Mouse (Mus musculus) thymus, adult 18-20 months (tissue): ENCODE measurements at regions not wholly inside any gene's neighbourhood (a gene's known extent, or its start where the extent isn't known, plus 50 kb on each side); places are given as distances from the start of the nearest gene placed in this dataset.

ENCODE experiments used
- DNase-seq, 2 experiments: peaks; one replicate each; pipeline ENCODE4 v3.0.0; 2022; ENCODE audit warnings: mixed read lengths in 2 of 2

DNA sequence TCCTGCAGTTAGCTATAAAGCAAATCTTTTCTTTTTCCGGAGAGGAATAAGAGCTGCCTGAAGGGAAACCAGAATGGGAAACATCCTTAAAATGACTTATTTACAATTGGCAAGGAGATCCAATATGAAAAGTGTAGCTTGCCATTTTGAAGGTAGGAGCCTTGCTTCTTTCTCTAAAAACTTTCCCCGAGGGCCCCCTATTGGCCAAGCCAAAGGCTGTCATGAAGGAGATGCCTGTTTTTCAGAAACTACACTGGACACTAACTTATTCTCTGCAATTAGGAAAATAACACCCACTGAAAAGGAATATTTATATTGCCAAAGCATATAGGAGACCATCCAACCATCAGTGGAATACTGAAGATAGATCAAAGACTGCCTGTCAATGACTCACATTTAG, 312.8 kb upstream of the Thrb start:
- DNase-seq, result no peak

GRCm38 (mm10) chr14:17352324-17353037, 307.6 kb upstream of the Thrb start:
- no peak for DNase-seq

DNA sequence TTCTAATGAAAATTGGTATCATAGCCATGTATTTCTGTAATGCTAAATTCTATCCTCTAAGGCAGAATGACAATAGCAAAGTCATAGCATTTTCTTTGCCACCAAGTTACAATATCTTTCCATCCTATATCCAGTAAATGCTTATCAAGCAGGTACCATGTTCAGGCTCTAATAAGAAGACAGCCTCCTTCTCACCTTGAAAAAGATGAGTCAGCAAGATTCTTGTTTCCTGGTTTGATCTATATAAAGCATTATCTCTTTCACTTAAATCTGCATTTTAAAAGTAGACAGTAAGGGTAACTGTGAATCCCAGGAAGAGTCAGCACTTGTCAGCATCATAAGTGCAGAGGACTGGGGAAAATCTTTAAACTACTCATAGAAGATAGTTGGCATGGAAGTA, 298.2 kb upstream of the Thrb start:
- no peak for DNase-seq

DNA sequence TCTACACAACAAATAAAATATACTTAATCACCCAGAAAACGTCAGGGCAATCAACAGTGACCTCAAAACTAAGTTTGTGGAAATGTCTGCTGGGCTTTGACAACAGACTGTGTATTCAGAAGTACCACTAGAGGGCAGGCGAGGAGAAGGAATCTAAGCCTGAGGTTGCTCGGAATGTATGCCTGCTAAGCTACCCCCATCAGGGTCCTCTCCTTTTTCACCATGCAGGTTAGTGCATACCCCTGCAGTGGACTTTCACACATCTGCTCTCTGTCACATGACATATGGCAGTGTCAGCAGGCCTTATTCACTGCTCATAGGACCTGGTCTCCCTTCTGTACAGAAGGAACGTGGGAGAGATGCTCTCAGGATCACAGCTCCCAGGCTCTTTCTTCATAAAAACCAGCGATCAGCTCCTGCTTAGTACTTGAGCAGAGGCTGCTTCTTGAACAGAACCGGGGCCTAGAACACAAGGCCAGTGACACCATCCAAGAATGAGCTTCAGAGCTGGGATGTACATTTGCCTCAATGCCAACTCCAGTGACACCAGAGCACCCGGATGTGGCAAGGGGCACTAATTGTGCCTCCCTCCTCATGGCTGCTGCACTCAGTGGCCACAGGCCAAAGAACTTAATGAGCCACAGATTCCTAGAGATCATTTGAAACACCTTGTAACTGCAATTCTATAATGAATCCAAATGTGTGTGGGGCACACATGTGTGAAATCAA, 257.1 kb upstream of the Thrb start:
- no peak for DNase-seq

- DNase-seq, result peak in 1 of 2 experiments; percentile 6
Observed at GRCm38 (mm10) chr14:17405551-17406336, 254.3 kb upstream of the Thrb start.

- no peak for DNase-seq
Observed at GRCm38 (mm10) chr14:17406879-17407278, 253.2 kb upstream of the Thrb start.

DNA sequence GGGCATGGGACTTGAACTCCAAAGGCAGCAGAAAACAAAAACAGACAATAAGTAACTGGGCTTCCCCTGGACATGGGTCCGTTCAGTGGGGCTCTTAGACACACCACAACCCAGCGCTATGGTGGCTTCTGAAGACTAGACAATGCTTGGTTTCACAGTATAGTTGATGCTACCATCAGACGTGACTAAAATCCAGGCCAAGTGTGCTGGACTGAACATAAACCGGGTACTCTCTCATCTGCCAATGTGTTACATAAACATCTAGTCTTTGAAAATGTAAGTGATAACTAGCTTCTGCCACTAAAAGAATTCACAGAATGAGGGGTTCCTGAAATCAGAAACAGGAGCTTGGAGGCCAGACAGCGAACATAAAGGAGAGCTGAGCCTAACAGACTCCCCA, 251.7 kb upstream of the Thrb start:
- no peak for DNase-seq

DNA sequence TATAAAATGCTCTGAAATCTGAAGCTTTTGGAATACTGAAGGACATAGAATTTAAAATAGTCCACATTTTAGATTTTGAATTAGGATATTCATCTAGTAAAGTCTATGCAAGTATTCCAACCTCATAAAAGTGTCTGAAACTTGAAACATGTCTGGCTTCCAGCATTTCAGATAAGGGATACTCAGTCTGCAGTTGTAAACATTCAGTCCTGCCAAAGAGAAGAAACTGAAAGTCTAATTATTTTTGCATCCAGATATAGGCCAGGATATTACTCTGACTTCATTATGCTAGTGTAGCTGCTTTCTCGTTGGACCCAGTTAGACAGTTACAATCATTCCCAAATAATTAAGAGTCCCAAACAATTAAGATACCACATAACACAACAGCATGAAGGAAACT, 251.2 kb upstream of the Thrb start:
- DNase-seq, result no peak

DNA sequence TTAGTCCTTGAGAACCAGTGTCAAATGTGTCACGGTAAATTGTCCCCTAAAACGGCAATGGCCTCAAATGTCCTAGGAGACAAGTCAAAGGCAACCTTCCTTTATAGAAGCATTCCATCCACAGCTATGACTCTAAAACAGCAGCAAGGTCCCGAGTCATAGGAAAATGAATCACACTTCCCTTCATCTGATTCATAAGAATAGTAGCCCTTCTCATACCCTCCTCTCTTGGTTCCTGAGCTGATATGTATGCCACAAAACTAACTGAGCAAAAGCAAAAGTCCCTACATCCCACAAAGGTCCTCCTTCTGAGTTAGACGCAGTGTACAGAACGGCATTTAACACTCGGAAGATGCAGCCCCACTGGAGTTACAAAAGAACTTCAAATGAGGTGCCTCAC, 250.6 kb upstream of the Thrb start:
- DNase-seq, result no peak

DNA sequence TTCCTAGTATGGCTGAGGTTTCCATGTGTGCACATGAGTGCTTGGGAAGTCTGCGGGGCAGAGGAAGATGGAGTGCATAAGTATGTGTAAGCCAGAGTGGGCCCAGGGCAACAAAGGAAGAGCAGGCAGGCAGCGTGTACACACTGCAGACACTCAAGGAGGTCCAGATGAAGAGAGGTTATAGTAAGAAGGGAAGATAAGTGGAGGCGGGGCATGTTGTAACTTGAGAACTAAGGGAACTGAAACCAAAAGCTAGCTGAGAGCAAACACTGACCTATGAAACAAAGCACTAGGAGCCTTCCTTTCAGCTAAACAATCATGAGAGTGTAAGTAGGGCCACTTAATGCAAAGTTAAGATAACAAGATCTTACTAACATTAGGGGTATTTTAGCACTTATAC, 249.3 kb upstream of the Thrb start:
- no peak for DNase-seq

DNA sequence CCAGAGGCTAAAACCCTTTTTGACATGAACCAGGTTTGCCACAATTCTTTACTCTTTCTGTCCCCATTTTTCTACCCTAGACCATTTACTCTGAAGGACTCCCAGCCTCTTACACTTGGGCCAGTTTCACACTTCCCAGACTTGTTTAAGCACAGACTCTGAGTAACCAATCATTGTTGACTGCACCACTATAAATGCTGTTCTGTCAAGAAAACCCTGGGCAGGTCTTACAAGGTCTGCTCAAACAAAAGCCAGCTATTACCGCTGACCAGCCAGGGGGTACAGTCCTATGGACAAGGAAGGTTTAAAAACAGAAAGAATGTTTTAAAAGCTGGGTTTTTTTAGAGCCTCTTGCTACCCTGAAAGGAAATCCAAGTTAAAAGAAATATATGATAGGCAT, 248.8 kb upstream of the Thrb start:
- DNase-seq, result no peak

DNA sequence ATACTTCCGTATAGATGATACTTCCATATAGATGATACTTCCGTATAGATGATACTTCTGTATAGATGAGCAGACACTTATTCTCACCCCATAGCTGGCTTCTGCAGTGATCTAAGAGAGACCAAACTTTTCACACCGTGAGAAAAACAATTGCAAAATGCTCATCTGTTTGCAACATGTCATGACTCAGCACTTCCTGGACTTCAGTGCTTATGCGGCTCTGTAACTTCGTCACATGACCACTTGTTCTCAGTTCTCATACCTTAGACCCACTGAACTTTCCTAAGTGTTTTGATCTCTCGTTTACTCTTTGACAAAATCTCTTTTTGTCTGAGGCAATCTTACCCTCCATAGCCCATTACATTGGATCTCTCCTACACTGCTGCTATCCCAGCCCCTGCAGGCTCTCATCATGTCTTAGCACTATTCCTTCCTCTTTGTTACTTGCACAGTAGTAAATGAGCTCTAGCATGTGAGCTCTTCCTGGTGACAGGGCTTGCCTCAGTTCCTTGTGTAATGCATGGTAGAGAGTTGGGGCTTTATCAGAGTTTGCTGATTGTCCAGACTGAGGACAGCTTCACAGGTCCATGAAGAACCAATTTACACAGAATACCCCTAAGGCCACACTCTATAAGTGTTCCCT, 245.7 kb upstream of the Thrb start:
- DNase-seq, result no peak

DNA sequence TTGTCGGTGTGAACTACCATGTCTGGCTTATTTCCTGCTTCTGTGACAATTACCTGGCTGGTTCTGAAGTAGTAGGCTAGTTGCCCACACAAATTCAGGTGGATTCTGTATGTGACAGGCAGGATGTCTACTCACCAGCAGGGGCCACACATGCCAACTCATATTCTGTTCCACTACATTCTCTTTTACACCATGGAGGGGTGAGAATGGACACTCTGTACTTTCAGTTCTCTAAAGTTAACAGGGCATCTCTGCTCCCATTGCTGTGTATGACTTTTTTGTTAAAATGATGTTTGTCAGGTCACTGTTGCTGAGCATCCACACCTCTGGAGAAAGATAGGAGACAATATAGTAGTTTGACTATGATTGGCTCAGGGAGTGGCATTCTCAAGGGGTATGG, 232.3 kb upstream of the Thrb start:
- DNase-seq, result no peak

GRCm38 (mm10) chr14:17429157-17429556, 230.9 kb upstream of the Thrb start:
- DNase-seq, result no peak

DNA sequence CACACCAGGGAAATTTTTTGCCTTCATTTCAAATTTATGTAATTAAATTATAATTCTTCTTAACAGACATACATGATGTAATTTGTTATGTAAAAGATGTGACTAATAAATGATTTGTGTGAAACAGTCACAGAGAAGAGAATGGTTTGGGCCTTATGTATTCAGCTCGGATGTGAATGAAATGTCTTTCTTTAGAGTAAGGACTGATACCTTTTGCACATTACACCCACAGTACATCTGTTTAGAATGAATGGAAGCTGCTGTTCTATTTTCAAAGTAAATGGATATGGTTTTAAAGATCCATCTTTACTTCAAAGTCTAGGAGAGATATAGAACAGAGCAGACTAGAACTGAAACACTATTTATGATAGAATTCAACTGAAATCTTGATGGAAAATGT, 226.7 kb upstream of the Thrb start:
- no peak for DNase-seq

- DNase-seq, result no peak
Observed at GRCm38 (mm10) chr14:17457946-17458345, 202.1 kb upstream of the Thrb start.

GRCm38 (mm10) chr14:17478963-17479362, 181.1 kb upstream of the Thrb start:
- no peak for DNase-seq

DNA sequence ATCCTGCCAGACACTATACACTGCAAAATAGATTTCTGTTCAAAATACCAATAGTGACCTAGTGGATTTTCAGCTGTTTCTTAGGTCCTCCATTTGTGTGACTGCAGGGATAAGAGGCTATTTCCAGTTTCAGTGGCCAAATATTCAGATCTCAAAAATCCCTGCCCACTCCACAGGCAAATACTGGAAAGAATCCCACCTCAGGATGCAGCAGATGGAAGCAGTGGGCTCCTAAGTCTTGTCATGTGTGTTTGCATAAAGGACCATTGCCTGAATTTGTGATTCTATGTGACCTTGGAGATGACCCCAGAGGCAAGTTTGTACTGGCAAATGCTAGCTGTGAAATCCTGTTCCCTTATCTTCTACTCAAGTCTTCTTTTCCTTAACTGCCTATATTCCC, 175.2 kb upstream of the Thrb start:
- no peak for DNase-seq

DNA sequence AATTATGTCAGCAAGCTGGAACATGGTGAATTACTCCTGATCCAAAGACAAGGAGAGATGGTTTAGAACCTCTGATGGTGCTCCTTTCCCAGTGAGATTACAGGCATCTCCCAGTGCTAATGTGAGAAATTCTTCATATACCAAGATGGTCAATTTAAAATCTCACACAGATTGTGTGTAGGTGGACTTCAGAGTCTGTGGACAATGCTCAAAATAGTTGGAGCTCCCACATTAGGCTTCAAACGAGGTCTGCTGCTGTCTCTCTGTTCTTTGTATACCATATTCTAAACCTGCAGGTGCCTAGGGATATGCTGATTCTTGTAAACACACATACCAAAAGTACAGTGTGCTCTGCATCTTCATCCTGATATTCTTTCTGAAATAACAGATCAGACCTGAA, 146.3 kb upstream of the Thrb start:
- no peak for DNase-seq

DNA sequence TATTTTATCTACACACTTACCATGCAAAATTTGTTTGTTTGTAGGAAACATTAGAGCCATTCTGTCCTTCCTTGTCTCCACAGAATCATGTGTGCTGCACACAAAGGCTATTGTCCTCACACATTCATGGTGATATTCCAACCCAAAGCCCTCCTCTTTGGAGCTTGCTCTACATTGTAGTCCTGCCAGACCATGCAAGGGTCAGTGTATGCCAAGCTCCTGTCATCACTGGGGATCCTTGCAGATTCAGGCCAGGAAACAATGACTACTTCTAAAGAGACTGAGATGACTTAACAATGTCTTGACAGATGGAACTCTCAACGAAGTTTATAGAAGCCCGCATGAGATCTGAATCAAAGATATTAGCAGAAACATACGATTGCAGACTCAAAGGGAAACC, 137.4 kb upstream of the Thrb start:
- DNase-seq, result no peak

- DNase-seq, result no peak
Observed at GRCm38 (mm10) chr14:17523916-17524315, 136.1 kb upstream of the Thrb start.

DNA sequence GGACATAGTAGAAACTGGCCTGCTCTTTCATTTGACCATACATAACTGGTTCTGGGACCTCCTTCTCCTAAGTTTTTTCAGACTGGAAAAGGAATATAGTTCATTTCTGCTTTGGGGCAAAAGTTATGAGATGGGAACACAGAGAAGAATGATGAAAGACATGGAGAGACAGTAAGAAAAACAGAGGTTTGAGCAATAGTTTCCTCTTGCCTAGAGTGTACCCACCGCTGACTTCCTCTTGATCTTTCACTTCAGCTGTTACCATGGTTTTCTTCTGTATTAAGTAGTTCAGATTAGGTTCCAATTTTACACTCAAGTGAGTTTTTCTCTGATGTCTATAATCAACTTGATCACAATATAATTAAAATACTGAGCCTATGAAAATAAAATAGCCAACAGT, 120.7 kb upstream of the Thrb start:
- DNase-seq, result no peak

DNA sequence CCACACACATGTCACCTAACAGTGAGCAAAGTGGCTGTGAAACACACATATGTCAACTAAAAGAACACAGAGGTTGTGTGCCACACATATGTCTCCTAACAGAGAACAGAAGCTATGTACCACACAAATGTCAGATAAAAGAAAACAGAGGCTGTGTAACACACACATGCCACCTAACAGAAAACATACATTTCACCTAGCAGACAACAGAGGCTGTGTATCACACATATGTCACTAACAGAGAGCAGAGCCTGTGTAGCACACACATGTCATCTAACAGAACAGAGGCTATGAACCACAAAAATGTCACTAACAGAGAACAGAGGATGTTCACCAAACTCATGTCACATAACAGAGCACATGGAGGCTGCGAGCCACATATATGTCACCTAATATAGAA, 103.6 kb upstream of the Thrb start:
- DNase-seq, result no peak
